Mouse (Mus musculus) cerebellum, adult 2 months (tissue): ENCODE measurements around the gene Tecpr1. TPM values are rescaled to one million over a fixed set of nuclear protein-coding genes. Genes with fewer than 3 reads are reported as not detected.

Source experiments
- DNase-seq, 2 experiments: peaks; one replicate each; pipeline ENCODE4 v3.0.0; 2021
- H3K27ac ChIP-seq: fragments of 200-500 bp; 2 replicates; pipeline ENCODE4 v1.5.1; 2012; ENCODE audit warnings: low read length, control low read depth, inconsistent platforms; ENCODE audit not compliant: insufficient read depth
- H3K27me3 ChIP-seq: fragments of 200-500 bp; 2 replicates; pipeline ENCODE4 v1.6.1; 2012; ENCODE audit warnings: inconsistent platforms, mild to moderate bottlenecking, low read length, moderate library complexity; ENCODE audit not compliant: control insufficient read depth, insufficient read depth
- H3K4me1 ChIP-seq: fragments of 200-500 bp; 2 replicates; pipeline ENCODE4 v1.6.1; 2011; ENCODE audit warnings: low read length; ENCODE audit not compliant: control insufficient read depth, insufficient read depth
- H3K4me3 ChIP-seq: fragments of 200-500 bp; replicated peaks from 2 replicates; pipeline ENCODE3; 2011; ENCODE audit warnings: mild to moderate bottlenecking, low read depth, low read length, control low read depth; ENCODE audit not compliant: insufficient read depth
- CTCF ChIP-seq: fragments of 200-500 bp; IDR thresholded peaks from 2 replicates; pipeline ENCODE4 v1.5.1; 2011; ENCODE audit warnings: low read depth, mild to moderate bottlenecking, control low read depth, low read length, moderate library complexity, borderline replicate concordance; ENCODE audit not compliant: insufficient read depth
- POLR2A ChIP-seq: fragments of 200-500 bp; IDR thresholded peaks from 2 replicates; pipeline ENCODE4 v1.6.1; 2011; ENCODE audit warnings: low read length, control low read depth, borderline replicate concordance; ENCODE audit not compliant: insufficient read depth
- WGBS: fragments of 180-500 bp; shearing (Covaris S2); methylation state at CpG from one replicate; pipeline ENCODE4 v1.1.7; 2018; 5-methylcytosine and 5-hydroxymethylcytosine counted together
- polyA plus RNA-seq: library from polyadenylated mRNA; depleted of rRNA; stranded (reverse); fragments of >200 nt; gene quantifications from 2 replicates; pipeline ENCODE4 v1.2.3, GENCODE M21; 2012; rRNA removed

Gene Tecpr1
- polyA plus RNA-seq, 1 experiment = 164 TPM

DNA sequence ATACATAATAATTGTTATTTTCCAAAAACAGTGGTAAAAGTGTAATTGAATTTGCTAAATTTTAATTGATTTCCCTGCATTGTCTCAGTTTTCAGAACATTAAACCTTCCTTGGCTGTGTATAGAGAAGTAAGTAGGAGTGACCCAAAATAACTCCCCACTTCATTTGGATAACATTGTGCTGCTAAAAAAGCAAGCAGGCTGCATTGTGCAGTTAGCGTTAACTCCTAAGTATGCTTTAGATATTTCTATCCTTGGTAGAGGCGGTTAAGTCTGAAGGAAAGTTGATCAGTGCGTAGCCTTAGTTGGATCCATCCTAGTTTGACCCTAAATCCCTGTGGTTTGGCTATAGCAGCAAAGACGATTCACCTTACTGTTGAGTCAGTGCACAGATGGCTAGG lies 73.9 kb downstream of the Tecpr1 start:
- Histone ChIP-seq H3K27me3 (no peaks in the 10 kb centered on the region), H3K4me1 (no peaks in the 10 kb centered on the region), H3K27ac (no peak overlapping the region), H3K4me3 (no peak overlapping the region)
- 87% methylated on average over 4 of the region's 4 CpGs for WGBS
- TF ChIP-seq POLR2A = no peak
- TF ChIP-seq CTCF = no peak
- DNase-seq = no peak

GRCm38 (mm10) chr5:144146898-144147297 lies 76.5 kb downstream of the Tecpr1 start:
- H3K4me1 ChIP-seq = no peaks in the 10 kb centered on the region
- H3K27ac ChIP-seq = no peak overlapping the region
- no peak overlapping the region for H3K4me3 ChIP-seq
- DNase-seq = no peak
- no peak for TF ChIP-seq POLR2A
- no peak for TF ChIP-seq CTCF
- H3K27me3 ChIP-seq = no peaks in the 10 kb centered on the region

Other genes with a start within 250 kb of the Tecpr1 start
- gene Ccz1, start 208.7 kb downstream of the Tecpr1 start, polyA plus RNA-seq = 42.6 and 45.6 TPM in 2 replicates
- not detected in 2 replicates for gene Ocm, start 196.9 kb downstream of the Tecpr1 start, polyA plus RNA-seq
- 37.9 and 38.8 TPM in 2 replicates for gene Lmtk2, start 123.2 kb downstream of the Tecpr1 start, polyA plus RNA-seq
- gene Bhlha15, start 33.3 kb downstream of the Tecpr1 start, polyA plus RNA-seq = 0.14 and 0.15 TPM in 2 replicates
- 70.5 and 72.5 TPM in 2 replicates for gene Bri3, start 20.8 kb upstream of the Tecpr1 start, polyA plus RNA-seq
- gene Baiap2l1, start 134.5 kb upstream of the Tecpr1 start, polyA plus RNA-seq = 0.34 and 1.0 TPM in 2 replicates